Mouse (Mus musculus): ENCODE data around the gene Gpr183.

The Gpr183 gene

DNA sequence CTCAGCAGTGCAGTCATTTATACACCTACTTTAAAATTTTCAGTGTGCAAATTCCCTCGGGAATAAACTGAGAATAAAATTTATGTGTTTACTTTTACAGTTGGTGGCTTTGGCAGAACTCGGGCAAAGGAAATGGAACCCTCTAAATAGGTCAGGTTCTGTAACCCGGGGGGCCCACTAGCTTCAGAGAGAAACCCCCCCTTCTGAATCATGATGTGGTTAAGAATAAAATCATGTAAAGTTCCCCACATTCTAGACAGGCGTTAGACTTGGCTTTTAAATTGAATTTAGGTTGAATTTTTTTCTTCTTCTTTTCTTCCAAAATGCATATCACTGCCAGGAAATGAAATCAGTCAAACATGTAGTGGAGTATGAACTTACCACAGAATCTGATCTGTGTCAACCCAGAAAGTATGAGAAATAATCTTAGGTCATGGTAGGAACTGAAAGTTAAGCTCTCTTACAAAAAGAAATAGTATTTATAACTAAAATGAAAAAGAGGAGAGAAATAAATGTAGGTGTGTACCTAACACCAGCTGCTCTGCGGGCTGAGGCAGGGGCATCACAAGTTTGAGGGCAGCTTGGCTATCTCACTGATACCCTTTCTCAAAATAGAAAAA is 9.7 kb downstream of the Gpr183 start:
- no peak for DNase-seq

DNA sequence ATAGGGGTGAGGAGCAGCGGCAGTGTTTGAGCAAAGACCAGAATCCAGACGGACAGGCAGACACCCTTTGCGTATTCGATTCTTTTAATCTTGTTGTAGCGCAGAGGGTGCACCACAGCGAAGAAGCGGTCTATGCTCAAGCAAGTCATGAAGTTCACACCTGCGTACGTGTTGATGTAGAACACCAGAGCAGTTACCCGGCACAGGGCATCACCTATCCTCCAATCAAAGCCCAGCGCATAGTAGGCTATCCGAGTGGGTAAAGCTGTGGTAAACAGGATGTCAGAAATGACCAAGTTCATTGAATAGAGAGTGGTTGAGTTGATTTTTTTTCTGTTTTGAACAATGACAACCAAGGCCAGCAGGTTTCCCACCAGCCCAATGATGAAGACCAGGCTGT is 10.4 kb downstream of the Gpr183 start:
- DNase-seq, result no peak

DNA sequence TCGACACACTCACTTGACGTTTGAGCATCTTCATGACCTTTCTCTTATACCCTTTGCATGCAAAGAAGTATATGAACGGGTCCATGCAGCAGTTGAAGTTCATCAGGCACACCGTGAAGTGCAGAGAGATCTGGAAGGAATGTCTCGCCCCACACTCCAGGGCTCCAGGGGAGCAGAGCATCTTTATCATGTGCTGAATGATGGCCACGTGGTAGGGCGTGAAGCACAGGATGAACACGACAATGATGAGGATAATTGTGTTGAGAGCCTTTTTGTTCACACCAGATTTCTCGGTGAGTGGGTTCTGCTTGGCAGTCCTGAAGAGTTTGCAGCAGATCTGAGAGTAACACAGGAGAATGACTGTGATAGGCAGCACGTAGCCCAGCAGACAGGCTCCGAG is 10.9 kb downstream of the Gpr183 start:
- no peak for DNase-seq

DNA sequence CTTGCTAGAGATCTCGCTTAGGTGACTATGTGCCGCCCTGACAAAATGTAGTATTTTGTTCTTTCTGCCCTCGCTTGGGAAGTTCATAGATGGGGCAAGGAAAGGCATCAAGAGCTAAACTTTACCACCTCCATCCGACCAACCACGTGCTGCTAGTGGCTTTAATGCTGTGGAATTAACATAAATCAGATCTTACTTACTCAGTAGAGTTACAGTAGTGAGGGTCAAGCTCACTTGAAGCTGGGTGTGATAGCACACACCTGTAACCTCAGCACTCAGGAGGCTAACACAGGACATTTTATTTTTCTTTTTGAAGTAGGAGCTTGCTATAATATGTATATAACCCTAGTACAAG is 13.0 kb downstream of the Gpr183 start:
- no peak for DNase-seq

DNA sequence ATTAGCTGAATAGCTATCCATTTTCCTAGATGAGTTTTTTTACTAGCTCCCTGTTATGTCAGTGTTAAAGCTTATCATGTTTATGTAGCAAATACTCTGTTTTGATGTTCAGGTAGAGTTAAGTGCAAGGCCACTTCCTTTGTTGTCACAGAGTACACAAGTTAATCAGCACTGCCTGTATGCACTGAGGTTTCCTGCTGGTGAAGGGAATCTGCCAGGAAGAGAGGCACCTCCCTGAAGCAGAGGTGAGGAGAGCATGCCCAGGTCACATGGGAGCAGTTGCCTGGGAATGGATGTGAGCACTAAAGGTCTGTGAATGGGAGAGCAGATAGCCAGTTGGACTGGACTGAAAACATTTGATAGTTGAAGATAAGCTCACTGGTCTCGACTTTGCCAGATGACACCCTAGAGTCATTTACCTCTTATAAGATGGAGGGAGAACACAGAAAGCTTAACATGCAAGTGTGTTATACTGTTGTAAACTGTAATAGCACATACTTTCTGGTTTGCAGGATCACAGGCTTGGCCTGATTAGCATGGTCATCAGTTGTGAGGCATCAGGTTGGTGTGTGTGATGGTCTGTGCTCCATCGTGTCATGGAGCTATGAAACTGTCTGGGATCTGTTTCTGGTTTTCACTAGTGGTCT is 13.5 kb downstream of the Gpr183 start:
- DNase-seq, result no peak

DNA sequence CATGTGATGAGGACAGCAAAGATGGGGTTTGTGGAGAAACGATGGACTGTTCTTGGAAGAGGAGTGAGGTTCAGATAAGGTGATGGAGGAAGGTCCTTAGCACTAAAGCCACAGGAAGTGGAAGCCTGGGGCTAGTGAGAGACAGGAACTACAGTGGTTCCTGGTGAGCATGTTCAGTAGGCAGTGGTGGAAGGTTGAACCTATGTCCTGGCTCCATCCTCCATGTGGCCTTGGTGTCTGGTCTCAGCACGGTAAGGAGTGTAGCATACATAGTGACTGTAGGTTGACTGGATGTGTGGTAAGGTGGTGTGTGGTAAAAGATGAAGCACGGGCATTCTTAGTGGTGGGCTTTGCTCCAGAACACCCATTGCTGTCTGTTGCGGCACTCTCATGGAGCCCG is 15.1 kb downstream of the Gpr183 start:
- DNase-seq, result no peak

DNA sequence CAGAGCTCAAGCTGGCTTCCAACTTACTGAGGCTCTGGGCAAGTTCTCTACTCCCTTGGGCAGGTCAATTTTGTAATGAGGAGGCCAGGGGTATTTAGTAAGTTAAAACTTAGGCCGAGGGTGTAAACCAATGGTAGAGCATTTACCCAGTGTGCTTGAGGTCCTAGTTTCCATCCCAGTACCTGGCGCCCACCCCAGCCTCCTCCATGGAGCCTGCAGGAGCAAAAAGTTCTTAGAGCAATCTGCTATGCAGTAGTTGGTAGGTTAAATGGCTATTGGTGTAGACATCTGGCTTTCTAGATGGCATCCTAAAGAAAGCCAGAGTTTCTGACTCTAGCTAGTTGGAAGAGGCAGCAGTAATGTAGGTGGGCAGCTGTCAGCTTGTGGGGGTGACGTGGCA is 15.6 kb downstream of the Gpr183 start:
- DNase-seq, result no peak

DNA sequence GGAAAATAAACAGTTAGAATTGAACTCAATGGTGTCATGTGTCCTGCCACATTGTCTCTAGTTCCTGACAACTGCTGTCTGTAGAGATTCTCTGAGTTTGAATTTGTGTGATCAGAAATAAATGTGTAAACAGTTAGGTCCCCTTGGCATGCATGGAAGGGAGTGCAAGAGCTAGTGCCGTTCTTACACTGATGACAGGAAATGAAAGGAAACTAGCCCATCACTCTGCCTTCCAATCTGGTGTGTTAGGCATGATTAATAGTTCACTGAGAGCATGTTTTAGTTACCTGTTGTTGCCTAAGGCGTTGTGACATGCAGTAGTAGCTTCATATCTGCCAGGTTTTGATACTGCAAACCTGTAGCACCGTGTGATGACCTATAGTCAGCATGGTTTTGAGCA is 17.0 kb downstream of the Gpr183 start:
- DNase-seq, result no peak

DNA sequence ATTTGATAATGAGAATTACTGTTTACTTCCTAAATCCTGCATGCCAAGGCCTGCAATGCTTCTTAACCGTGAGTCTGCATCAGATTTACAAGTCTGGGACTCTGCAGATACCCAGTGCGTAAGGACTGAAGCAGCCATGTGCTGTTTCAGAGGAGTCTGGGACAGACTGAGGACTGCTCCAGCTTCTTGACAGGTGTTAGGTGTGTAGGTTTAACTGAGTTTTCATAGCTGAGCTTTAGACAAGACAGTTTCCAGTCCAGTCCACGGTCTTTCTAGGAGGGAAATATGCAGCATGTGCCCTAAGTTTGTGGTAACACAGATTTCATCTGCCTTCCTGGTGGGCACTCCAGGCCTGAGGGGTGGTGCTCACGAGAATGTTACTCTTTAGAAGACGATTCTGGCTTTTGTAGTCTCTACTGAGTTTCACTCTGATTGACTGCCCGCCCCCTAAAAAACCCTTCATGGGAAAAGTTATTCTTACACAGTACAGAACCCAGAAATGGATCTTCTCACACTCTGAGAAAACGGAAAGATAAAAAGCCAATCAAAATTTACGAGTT is 17.7 kb downstream of the Gpr183 start:
- DNase-seq, result no peak

DNA sequence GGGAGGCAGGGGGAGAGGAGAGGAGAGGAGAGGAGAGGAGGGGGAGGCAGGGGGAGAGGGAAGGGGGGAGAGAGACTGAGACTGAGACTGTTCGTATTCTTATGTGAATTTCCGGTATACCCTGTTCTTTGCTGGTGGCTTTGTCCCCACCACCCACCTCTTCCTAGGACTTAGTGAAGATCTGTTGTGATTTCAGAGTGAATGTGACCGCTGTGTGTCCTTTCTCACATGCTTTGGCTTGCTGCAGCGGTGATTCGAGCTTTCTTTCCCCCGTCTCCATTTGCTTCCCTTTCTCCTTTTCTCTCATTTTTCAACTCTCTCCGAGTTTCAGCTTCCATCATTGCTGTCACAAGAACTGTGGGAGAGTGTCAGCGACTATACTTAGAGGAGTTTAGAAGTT is 18.3 kb downstream of the Gpr183 start:
- DNase-seq, result no peak

DNA sequence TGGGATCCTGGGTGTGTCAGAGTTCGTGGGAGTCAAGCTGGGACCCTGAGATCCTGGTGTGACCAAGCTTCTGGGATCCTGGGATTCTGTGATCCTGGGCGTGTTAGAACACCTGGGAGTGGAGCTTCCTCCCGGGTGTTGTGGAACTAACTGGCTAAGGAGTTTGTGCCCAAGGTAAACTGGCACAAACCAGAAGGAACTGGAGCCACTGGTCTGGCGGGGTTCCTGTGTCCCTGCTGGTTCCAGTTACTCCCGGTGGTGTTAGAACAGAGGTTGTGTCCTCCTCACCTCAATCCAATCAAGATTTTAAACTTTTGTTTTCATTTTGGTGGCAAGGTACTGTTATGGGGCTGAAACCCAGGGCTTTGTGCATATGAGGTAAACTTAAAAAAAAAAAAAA is 18.9 kb downstream of the Gpr183 start:
- no peak for DNase-seq

DNA sequence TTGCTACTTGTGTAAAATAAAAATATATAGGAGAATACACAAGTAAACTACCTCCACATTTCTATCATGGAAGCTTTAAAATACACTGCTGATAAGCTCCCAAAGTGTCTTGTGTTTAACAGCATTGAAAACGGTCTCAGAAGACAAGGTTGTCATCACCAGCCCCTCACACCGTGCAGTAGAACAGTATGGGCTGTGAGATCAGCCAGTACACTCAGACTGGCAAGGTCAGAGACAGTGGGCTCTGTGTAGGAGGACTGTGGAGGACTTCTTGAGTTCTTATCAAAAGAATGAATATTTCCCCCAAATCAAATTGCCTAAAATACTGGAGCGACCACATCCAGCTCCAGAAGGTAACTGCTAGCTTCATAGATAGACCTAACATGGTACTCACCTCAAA is 25.4 kb downstream of the Gpr183 start:
- DNase-seq, result no peak

DNA sequence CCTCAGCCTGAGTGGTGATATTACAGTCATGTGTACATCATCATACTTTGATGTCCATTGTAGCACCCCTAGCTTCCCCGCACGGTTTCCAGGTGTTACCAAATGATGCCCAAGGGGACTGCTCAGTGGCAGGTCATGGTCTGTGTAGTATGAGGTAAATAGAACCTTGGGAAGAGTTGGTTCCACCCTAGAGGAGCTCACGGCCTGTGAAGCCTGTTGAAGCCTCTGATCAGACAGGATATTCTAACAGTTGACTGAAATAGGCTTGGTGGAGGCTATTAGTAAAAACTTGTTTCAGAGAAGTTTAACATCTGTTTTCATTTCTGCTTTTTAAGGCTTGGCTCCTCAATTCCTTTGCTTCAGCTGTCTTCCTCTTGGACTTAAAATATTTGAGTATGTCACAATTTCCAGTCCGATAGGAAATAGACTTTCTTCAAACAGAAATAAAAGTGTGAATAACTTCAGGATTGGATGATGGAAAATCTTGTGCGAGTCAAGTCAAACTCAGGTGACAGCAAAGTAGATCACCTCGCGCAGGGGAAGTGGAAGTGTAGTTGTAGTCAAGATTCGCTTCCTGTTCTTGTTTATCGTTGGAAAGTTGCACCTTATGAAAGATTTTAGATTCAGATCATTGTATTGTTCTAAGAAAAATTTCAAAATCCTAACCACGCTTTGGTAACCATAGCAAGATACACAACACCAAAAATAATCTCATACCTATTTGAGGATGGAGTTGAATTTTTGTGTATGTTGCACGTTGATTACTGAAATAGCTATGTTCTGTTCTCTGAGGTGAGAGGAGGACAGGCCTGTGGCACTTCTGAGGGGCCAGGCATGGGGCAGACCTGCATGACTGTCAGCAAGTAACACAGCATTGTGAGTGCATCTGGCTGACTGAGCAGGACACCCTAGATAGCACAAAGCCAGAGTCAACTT is 26.5 kb downstream of the Gpr183 start:
- DNase-seq, result no peak

DNA sequence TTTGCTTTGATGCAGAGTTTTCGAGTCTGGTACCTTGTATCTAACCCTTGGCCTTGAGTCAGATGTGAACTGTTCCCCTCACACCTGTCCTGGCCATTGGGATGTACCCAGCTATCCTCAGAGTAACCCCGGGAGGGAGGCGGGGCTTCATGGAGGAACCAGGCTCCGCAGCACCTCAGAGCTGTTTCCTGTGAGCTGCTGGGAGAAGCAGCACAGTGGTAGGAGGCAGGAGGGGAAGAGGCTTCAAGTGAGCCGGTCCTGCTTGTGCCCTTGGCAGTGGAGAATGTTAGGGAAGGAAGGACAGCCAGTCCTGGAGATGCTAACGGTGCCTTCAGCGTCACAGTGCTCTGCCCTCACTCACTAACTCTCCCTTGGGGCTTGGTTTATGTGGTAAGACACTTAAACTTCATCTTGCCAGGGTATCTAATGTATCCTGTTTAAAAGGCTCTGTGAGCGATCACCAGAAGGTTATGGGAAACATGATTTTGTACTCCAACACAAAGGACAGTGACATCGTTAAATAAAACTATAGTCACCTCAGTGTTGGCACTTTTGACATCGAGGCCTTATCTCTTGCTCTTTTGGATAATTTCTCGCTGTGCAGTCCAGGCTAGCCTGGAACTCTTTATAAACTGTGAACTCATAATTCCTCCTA is 27.3 kb downstream of the Gpr183 start:
- no peak for DNase-seq

DNA sequence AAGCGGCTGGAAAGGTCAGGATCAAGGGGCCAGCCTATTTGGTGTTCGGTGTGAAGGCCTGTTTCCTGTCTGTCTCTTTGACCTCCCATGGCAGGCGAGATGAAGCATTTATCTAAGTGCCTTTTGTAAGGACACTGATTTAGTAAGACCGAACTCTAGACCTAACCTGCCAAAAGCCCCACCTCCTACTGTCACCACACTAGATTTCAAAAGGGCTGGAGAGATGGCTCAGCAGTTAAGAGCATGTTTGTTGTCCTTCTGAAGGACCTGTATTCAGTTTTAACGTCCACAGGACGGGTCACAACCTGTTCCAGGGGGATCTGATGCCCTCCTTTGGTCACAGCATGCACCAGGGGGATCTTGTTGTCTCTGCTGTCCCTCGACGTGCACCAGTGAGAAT is 28.1 kb downstream of the Gpr183 start:
- no peak for DNase-seq

DNA sequence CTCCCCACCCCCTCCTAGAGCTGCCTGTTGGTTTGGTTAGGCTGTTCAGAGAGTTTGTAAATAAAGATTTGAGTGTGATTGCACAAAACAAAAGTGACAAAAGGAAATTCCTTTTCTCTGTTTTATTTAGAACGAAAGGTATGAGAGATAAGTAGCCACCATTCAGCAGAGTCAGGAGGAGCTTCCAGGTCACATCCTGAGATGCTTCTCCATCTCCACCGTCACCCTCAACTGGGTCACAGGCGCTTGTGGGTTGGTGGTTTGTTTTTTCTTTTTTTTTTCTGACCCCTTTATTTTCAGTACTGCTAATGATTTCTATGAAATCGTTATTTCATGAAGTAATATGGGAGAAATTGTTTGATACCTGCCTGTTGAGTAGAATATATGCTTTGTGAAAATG is 28.6 kb downstream of the Gpr183 start:
- no peak for DNase-seq

DNA sequence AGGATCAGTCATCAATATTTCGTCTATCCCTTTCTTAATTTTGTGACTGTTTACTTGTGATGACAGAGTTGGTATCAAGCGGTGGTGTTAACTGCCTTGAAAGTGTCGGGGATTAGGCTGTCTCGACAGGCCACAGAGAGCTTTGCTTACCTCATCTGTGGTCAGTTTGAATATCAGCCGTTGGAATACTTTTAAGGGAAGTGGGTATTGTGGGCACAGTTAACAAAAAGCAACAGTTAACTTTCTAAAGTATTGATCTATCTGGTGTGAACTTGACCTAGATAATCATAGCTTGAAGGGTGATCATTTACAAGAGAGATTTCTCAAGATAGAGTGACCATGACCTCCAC is 30.4 kb downstream of the Gpr183 start:
- no peak for DNase-seq

DNA sequence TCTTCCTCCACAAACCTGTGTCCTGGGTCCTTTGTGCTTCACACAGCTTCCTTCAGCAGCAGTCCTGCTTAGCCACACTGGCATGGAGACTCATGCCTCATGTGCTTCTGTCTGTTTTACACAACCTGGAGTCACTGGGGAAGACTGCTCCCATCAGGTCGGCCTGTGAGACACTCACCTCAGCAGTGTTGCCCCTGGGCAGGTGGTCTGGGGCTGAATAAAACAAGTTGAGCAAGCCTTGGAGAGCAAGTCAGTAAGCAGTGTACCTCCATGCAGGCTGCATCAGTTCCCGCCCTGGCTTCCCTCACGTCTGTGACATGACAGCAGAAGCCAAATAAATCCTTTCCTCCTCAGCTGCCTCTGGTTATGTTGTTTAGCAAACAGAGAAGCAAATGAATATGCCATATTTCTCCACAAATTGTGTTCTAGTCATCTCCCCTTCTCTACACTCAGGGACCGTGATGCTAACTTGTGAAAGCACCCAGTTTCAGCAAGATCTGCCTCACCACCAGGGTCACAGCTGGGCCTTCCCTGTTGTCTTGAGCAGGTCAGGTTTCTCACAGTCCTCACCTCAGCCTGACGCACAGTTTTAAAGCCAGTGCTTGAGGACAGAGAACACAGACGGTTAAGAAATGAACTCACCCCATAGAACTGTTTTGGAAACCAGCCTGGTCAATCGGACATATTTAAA is 30.9 kb downstream of the Gpr183 start:
- no peak for DNase-seq

DNA sequence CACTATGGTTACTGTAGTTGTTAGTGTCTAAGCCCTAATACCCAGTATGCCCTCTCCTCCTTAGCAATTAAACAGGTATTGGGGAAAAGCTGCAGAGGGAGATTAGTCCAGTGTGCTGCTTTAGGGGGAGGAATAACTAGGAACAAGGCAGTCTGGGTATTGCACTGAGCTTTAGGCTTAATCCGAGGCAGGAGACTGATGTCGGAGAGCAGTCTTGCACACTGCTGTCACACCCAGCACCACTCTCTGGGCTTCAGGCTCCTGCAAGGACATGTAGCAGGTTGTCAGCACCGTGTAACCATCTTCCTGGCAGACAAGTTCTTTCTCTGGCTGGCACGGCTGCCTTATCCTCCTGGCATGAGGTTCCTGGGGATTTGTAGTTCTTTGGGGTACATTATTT is 32.8 kb downstream of the Gpr183 start:
- DNase-seq, result no peak

DNA sequence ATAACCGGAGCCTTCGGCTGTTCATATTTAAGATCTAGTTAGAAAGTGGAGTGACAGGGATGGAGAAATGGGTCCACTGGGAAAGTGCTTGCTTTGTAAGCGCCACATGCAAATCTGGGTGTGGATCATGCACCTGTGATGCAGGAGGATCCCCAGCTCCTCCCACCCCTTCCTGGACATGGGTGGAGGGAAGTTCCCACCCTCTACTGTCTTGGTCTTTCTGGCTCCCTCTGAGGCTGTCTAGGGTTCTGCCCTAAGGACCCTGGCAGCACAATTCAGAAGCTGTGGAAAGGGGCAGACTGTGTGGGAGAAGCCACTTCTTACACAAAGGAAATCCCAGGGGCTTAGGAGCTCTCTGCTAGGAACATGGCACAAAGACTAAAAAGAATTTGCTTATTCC is 33.4 kb downstream of the Gpr183 start:
- DNase-seq, result no peak

DNA sequence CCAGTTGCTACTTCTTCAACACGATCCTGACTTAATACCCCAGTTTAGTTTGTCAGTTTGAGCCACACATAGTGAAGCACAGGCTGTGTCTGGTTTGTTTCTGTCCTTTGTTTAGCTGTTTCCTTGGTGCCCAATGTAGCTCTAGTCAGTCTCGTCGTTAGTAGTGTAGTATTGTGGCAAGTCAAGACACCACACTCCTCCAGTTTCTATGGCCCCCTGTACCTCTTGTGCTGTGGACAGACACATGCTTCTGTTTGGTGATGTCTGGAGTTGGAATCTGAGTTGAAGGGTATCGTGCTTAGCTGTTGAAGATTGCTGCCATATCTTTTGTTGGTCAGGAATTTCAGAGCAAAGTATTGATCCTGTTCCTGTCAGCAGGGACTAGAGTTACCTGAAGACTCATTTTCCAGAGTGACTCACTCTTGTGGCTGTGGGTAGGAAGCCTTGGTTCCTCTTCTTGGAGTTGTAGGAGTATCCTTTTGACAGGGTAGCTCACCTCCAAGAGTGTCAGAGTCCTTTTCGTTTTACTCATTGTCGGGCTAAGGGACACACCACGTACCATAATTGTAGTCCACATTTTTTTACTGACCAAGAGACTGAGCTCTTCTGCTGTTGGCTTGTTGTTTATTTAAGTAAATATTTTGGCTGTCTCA is 34.1 kb downstream of the Gpr183 start:
- no peak for DNase-seq

DNA sequence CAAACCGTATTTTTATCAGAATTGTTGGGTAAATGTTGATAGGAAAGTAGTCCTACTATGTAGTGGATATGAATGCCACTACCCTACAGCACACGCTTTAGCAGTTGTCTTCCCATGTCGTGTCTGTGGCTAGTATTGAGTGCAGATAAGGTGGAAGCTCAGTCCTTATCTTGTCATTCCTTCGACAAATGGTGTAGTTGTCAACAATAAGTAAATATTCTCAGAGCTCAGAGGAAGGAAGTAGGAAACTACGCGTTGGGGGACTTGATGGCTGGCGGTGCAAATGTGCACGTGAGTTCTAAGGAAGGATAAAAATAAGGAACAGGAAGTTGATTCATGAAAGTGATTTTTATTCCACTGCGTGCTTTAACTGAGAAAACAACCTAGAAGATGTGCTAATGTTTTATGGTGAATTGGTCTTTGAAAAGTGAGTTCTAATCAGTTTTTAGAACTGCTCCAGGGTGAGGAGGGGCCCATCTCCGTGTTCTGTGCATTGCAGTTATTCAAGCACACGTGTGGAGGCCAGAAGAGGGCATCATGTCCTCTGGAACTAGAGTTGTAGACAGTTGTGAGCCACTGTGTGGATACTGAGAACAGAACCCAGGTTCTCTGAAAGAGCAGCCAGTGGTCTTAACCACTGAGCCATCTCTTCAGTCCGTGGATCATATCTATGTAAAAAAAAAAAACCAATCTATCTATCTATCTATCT is 35.6 kb downstream of the Gpr183 start:
- DNase-seq, result no peak
